Mouse (Mus musculus): Measurements from ENCODE around the gene Gm12216.

DNA sequence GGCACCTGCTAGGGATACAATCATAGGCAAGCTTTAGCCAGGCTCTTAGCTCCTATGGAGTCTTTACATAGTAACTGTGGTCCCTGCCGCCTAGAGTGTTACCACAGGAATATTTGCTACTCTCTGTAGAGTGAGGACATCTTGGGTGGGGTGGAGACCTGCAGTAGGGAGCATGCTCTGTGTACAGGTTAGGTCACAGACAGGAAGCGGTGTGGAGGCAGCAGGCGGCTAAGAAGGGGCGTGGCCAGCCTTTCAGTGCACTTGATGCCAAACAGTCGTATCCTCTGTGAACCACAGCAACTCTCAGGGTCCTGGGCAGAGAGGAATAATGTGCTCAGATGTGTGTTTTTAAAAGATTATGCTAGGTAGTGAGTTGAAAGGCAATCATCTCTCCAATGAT, 7.3 kb downstream of the Gm12216 start:
- TF ChIP-seq CTCF (IDR thresholded peaks at IDR 0.05; ENCODE audit: low read depth, low read length) (no peak), POLR2A (IDR thresholded peaks at IDR 0.05; ENCODE audit: extremely low read depth, insufficient read depth, low read length) (no peak)

Data from liver, adult 2 months (tissue).